Mouse (Mus musculus) forebrain, embryonic 14.5 days (tissue): ENCODE data around the gene Scd4. TPM values are rescaled to one million over a fixed set of nuclear protein-coding genes. Genes with fewer than 3 reads are reported as not detected.

ENCODE experiments used
- microRNA-seq: library from miRNA; unstranded; fragments of <30 nt; microRNA quantifications from one replicate; pipeline ENCODE4, GENCODE M21; 2016
- polyA plus RNA-seq: library from polyadenylated mRNA; unstranded; fragments of >200 nt; fragmentation: Nextera tagmentation; extraction: Ambion mirVana; gene quantifications from 2 replicates; pipeline ENCODE4 v1.2.1, GENCODE M21; 2014

Scd4 gene
- polyA plus RNA-seq, 1 experiment from 2014 or later, result 0.10 TPM

Small RNA genes within 50 kb of the gene (microRNA-seq; reads per million reads assigned to microRNA genes)
- gene Mir5114, result not detected

Other genes starting within 250 kb of the Scd4 start
- gene Chuk, start 225.6 kb upstream of the Scd4 start, polyA plus RNA-seq, result 44.8 and 51.2 TPM in 2 replicates
- gene Cwf19l1, start 197.2 kb upstream of the Scd4 start, polyA plus RNA-seq, result 37.3 and 43.0 TPM in 2 replicates
- 165 and 168 TPM in 2 replicates for gene Bloc1s2, start 186.6 kb upstream of the Scd4 start, polyA plus RNA-seq
- 0.15 TPM in 2 replicates for gene Pkd2l1, start 140.7 kb upstream of the Scd4 start, polyA plus RNA-seq
- gene Scd3, start 129.8 kb upstream of the Scd4 start, polyA plus RNA-seq, result 2.0 and 2.1 TPM in 2 replicates
- 220 and 266 TPM in 2 replicates for gene Scd2, start 39.4 kb upstream of the Scd4 start, polyA plus RNA-seq
- gene Scd1, start 74.8 kb downstream of the Scd4 start, polyA plus RNA-seq, result 2.8 and 3.4 TPM in 2 replicates
- gene Wnt8b, start 160.4 kb downstream of the Scd4 start, polyA plus RNA-seq, result 3.3 and 4.0 TPM in 2 replicates
- 0.10 and 0.17 TPM in 2 replicates for gene Sec31b, start 212.8 kb downstream of the Scd4 start, polyA plus RNA-seq
- not detected in 2 replicates for gene Gm20538, start 219.7 kb downstream of the Scd4 start, polyA plus RNA-seq
- 509 and 616 TPM in 2 replicates for gene Ndufb8, start 222.3 kb downstream of the Scd4 start, polyA plus RNA-seq
- 16.1 and 21.1 TPM in 2 replicates for gene Hif1an, start 229.8 kb downstream of the Scd4 start, polyA plus RNA-seq